20 mouse cellular contexts compared by ENCODE assay signal in the genomic region with DNA sequence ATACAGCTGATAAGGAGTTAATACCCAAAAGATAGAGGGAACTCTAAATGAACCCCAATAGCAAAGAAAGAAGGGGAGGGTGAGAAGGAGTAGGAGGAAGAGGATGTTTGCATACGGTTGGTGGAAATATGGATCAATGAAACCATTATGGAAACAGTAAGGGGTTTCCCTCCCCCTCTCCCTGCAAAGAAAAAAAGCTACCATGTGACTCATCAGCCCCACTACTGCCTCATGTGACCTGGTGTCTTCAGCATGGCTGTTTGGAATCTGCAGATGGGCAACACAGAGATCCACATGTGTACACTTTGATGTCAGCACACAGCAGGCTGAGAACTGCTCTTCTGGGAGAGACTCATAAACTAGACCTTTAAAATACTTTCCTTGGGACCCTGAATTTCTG.
DNase-seq lines count a peak whose midpoint lies in the region; ATAC-seq and TF ChIP-seq lines count a peak whose summit lies in the region.
"Had no signal": no experiment of that assay in that cellular context is flagged by ENCODE, and none has a peak within 500 bp of the region (broad histone marks: within the 10 kb centered on the region; RNA-seq: fewer than 3 reads in every experiment).

No protein-coding gene starts in this region.

- no peak overlapping the region for H3K4me2 ChIP-seq in CH12.LX (ENCODE audit: insufficient read depth, low read depth, poor library complexity, severe bottlenecking)

- no peak for ATAC-seq in megakaryocyte-erythroid progenitor cell, adult 5-6 weeks (replicated peaks; ENCODE audit: low FRiP score, low TSS enrichment, poor library complexity, severe bottlenecking)
- no peak for ATAC-seq in erythroblast, adult 5-6 weeks (replicated peaks; ENCODE audit: low FRiP score, poor library complexity, severe bottlenecking)
- ATAC-seq: activated CD4-positive, CD25-positive, alpha-beta regulatory T cell, adult 4 months; CD4-positive, CD25-positive, alpha-beta regulatory T cell, adult 4 months; Patski had no signal

- H3K79me3 ChIP-seq in C2C12 (ENCODE audit: low read depth), result no peaks in the 10 kb centered on the region

- in situ Hi-C loops in CH12.LX (cut with MboI; ENCODE audit: low pct_ligation_motif_present, low pct_unique_long_range_greater_than_20kb, low sequenced_read_pairs), result no loop called here

- H3ac ChIP-seq in C2C12 (ENCODE audit: control insufficient read depth, insufficient read length, low read depth), result no peak overlapping the region

- H3K27me3 ChIP-seq in C2C12 (ENCODE audit: control insufficient read depth, insufficient read depth, insufficient read length), result no peaks in the 10 kb centered on the region
- no peaks in the 10 kb centered on the region for H3K27me3 ChIP-seq in CH12.LX (replicated peaks)
- H3K27me3 ChIP-seq: Patski had no signal

- TF ChIP-seq RAD21 in CH12.LX (IDR thresholded peaks at IDR 0.05; ENCODE audit: low read depth, low read length), result no peak

- H3K36me3 ChIP-seq in C2C12 (ENCODE audit: control insufficient read depth, insufficient read depth) (no peaks in the 10 kb centered on the region), CH12.LX (replicated peaks in 1 of 2; ENCODE audit: control insufficient read depth in 1 of 2, insufficient read depth in 1 of 2, low read length in 1 of 2) (peaks cover 15 to 81% of the 10 kb centered on the region in 2 experiments)
- H3K36me3 ChIP-seq: G1E had no signal

- H3K27ac ChIP-seq in CH12.LX (ENCODE audit: insufficient read depth, low read depth), result no peak overlapping the region

- no peak overlapping the region for H3K9ac ChIP-seq in CH12.LX (ENCODE audit: insufficient read depth, low read depth)

- H3K4me3 ChIP-seq in C2C12 (ENCODE audit: insufficient read depth, poor library complexity, severe bottlenecking) (no peak overlapping the region), CH12.LX (replicated peaks in 1 of 3; ENCODE audit: low read depth in 2 of 3, low read length in 2 of 3, poor library complexity in 1 of 3) (no peak overlapping the region)

- dilution Hi-C loops in CH12.LX (cut with MboI; ENCODE audit: extremely low pct_ligation_motif_present, extremely low pct_unique_long_range_greater_than_20kb, low sequenced_read_pairs), result no loop called here

- no peaks in the 10 kb centered on the region for H3K9me3 ChIP-seq in CH12.LX (replicated peaks; ENCODE audit: low read length)
- H3K9me3 ChIP-seq: G1E had no signal

- TF ChIP-seq CTCF in C2C12 (IDR thresholded peaks at IDR 0.05; ENCODE audit: control insufficient read depth, insufficient read depth, insufficient read length), result no peak
- no peak for TF ChIP-seq CTCF in CH12.LX (conservative IDR thresholded peaks at IDR 0.05 in 1 of 2, IDR thresholded peaks at IDR 0.05 in 1 of 2; ENCODE audit: low read depth in 2 of 2, low read length in 2 of 2)

- H3K4me1 ChIP-seq in CH12.LX (ENCODE audit: control insufficient read depth in 1 of 2, insufficient read depth in 2 of 2), result peaks cover 19 to 58% of the 10 kb centered on the region in 2 experiments

- TF ChIP-seq EP300 in CH12.LX (IDR thresholded peaks at IDR 0.05; ENCODE audit: low read length), result 0 out of 2 replicates have a peak, but pooled peaks have one; percentile 26

- H3K79me2 ChIP-seq in C2C12 (ENCODE audit: control insufficient read depth, insufficient read depth) (no peaks in the 10 kb centered on the region), CH12.LX (replicated peaks; ENCODE audit: control insufficient read depth, extremely low read depth, insufficient read depth, poor library complexity, severe bottlenecking) (peaks cover 26% of the 10 kb centered on the region)

- no peak for TF ChIP-seq POLR2A in CH12.LX (IDR thresholded peaks at IDR 0.05; ENCODE audit: low read depth, low read length)

- DNase-seq in CH12.LX (ENCODE audit: extremely low read depth), result peak; percentile 58
- DNase-seq: adrenal gland, adult 2 months; adrenal gland, adult 8-10 months; adrenal gland, postnatal 10 days; adrenal gland, postnatal 14 days; adrenal gland, postnatal 25 days; adrenal gland, postnatal 36 days; B cell, adult 2 months; cerebellum, adult 11 months; cerebellum, adult 11-12 months; cerebellum, adult 18-20 months; cerebellum, adult 2 months; cerebellum, adult 8-10 months had no signal

TF ChIP-seq in C2C12, 6 proteins besides CTCF, POLR2A, EP300 and RAD21:
- TF ChIP-seq USF1 (IDR thresholded peaks at IDR 0.05; ENCODE audit: low read depth) (peak; percentile 26), MAX (IDR thresholded peaks at IDR 0.05) (no peak)

TF ChIP-seq in CH12.LX, 34 proteins besides CTCF, POLR2A, EP300 and RAD21:
- TF ChIP-seq IRF4 (IDR thresholded peaks at IDR 0.05; ENCODE audit: low read depth, low read length), result no peak; the same call in 1 of the 2 replicates
- TF ChIP-seq ELF1 (IDR thresholded peaks at IDR 0.05; ENCODE audit: low read depth, low read length), result no peak
- TF ChIP-seq MYC (IDR thresholded peaks at IDR 0.05; ENCODE audit: low read depth, low read length), result 0 out of 2 replicates have a peak, but pooled peaks have one; percentile 56
- peak; percentile 71 for TF ChIP-seq USF2 (conservative IDR thresholded peaks at IDR 0.05; ENCODE audit: low read depth, low read length)
- TF ChIP-seq UBTF (IDR thresholded peaks at IDR 0.05; ENCODE audit: low read depth, low read length), result no peak
- no peak for TF ChIP-seq CHD2 (IDR thresholded peaks at IDR 0.05; ENCODE audit: low read length)
- peak; percentile 33; the same call in 1 of the 2 replicates for TF ChIP-seq ETS1 (conservative IDR thresholded peaks at IDR 0.05; ENCODE audit: low read depth, low read length)
- no peak; the same call in 1 of the 2 replicates for TF ChIP-seq SIN3A (IDR thresholded peaks at IDR 0.05; ENCODE audit: low read length)
- TF ChIP-seq HCFC1 (IDR thresholded peaks at IDR 0.05; ENCODE audit: low read depth, low read length), result no peak
- no peak for TF ChIP-seq E2F4 (IDR thresholded peaks at IDR 0.05; ENCODE audit: insufficient replicate concordance, low read depth, low read length)
- no peak for TF ChIP-seq MAFK (IDR thresholded peaks at IDR 0.05; ENCODE audit: insufficient replicate concordance, low read length)
- no peak for TF ChIP-seq MEF2A (IDR thresholded peaks at IDR 0.05; ENCODE audit: borderline replicate concordance, low read depth, low read length)
- peak; percentile 71 for TF ChIP-seq USF1 (IDR thresholded peaks at IDR 0.05; ENCODE audit: low read depth, low read length)
- no peak for TF ChIP-seq MAZ (IDR thresholded peaks at IDR 0.05; ENCODE audit: low read depth, low read length)
- peak; percentile 71 for TF ChIP-seq BHLHE40 (IDR thresholded peaks at IDR 0.05; ENCODE audit: low read depth, low read length)
- peak; percentile 75; the same call in 1 of the 2 replicates for TF ChIP-seq MAX (IDR thresholded peaks at IDR 0.05; ENCODE audit: low read length)
- TF ChIP-seq ZNF384 (IDR thresholded peaks at IDR 0.05; ENCODE audit: low read depth, low read length), result peak; percentile 81
- no peak for TF ChIP-seq POLR2AphosphoS2 (IDR thresholded peaks at IDR 0.05; ENCODE audit: low read depth, low read length)
- no peak for TF ChIP-seq RCOR1 (conservative IDR thresholded peaks at IDR 0.05; ENCODE audit: low read depth, low read length)
- no peak for TF ChIP-seq TBP (conservative IDR thresholded peaks at IDR 0.05; ENCODE audit: low read depth, low read length)
- no peak for TF ChIP-seq GABPA (IDR thresholded peaks at IDR 0.05; ENCODE audit: insufficient replicate concordance, low read depth, low read length)
- no peak for TF ChIP-seq NELFE (IDR thresholded peaks at IDR 0.05; ENCODE audit: low read depth, low read length)
- no peak for TF ChIP-seq JUND (conservative IDR thresholded peaks at IDR 0.05; ENCODE audit: low read depth, low read length)
- no peak for TF ChIP-seq ZKSCAN1 (IDR thresholded peaks at IDR 0.05; ENCODE audit: borderline replicate concordance, low read depth, low read length)
- TF ChIP-seq KAT2A (IDR thresholded peaks at IDR 0.05; ENCODE audit: insufficient replicate concordance, low read length), result no peak
- TF ChIP-seq NRF1 (IDR thresholded peaks at IDR 0.05; ENCODE audit: low read depth, low read length), result no peak
- 0 out of 2 replicates have a peak, but pooled peaks have one; percentile 19 for TF ChIP-seq TCF12 (IDR thresholded peaks at IDR 0.05; ENCODE audit: low read depth, low read length)
